Mouse (Mus musculus): ENCODE data around the gene Zmym5. TPM values are rescaled to one million over a fixed set of nuclear protein-coding genes. Genes with fewer than 3 reads are reported as not detected.
"Not testable (repeated sequence)": the region's sequence is repeated elsewhere in the genome, so short reads cannot be mapped to it uniquely, and the experiment has no call there.

Zmym5 gene
- total RNA-seq (2014; fragmentation: Nextera tagmentation): 49.9 and 62.6 TPM in 2 replicates
- total RNA-seq (2017): 27.0 and 28.6 TPM in 2 replicates
- 1.8 and 2.1 TPM in 2 replicates for polyA plus RNA-seq (2012)

- H3K9me3 ChIP-seq (replicated peaks); H3K27me3 ChIP-seq (ENCODE audit: insufficient read depth, low read length): not testable (repeated sequence)
- Histone ChIP-seq H3K36me3 (replicated peaks) (peaks cover 18% of the 10 kb centered on the region), H3K4me3 (ENCODE audit: low read depth, low read length) (peak within 1 kb of the TSS; percentile 78), H3K4me1 (ENCODE audit: insufficient read depth, low read depth, low read length) (peaks cover 23% of the 10 kb centered on the region)
- DNase-seq (ENCODE audit: low spot score) (peak; percentile 66), ATAC-seq (ENCODE audit: extremely low read depth, insufficient number of reproducible peaks, low FRiP score, poor library complexity, severe bottlenecking) (peak; percentile 97)
These were observed at the start of gene Zmym5 for GRCm38 (mm10) chr14:56811701-56812339. TSS of gene Zmym5 (minus strand) at chr14:56811716.

GRCm38 (mm10) chr14:56849681-56850080, 38.2 kb upstream of the Zmym5 start:
- H3K27me3 ChIP-seq (ENCODE audit: insufficient read depth, low read length): peaks cover 12% of the 10 kb centered on the region
- DNase-seq (ENCODE audit: low spot score): no peak
- no peaks in the 10 kb centered on the region for H3K36me3 ChIP-seq (replicated peaks)
- no peaks in the 10 kb centered on the region for H3K4me1 ChIP-seq (ENCODE audit: insufficient read depth, low read depth, low read length)
- TF ChIP-seq TAL1 (conservative IDR thresholded peaks at IDR 0.05; ENCODE audit: low read depth, low read length) (no peak), GATA2 (IDR thresholded peaks at IDR 0.05; ENCODE audit: borderline replicate concordance, low read depth, low read length) (no peak), GATA1 (IDR thresholded peaks at IDR 0.05; ENCODE audit: borderline replicate concordance, low read length) (no peak), CTCF (IDR thresholded peaks at IDR 0.05; ENCODE audit: low read depth, low read length) (no peak), POLR2AphosphoS5 (IDR thresholded peaks at IDR 0.05; ENCODE audit: insufficient replicate concordance, low read depth, low read length) (no peak)
- peaks cover 12% of the 10 kb centered on the region for H3K9me3 ChIP-seq (replicated peaks)
- no peak for ATAC-seq (ENCODE audit: extremely low read depth, insufficient number of reproducible peaks, low FRiP score, poor library complexity, severe bottlenecking)
- H3K4me3 ChIP-seq (ENCODE audit: low read depth, low read length): no peak overlapping the region

GRCm38 (mm10) chr14:56848322-56848721, 36.8 kb upstream of the Zmym5 start:
- Histone ChIP-seq H3K9me3 (replicated peaks) (0 out of 2 replicates have a peak, but pooled peaks cover 3% of the 10 kb centered on the region), H3K4me3 (ENCODE audit: low read depth, low read length) (no peak overlapping the region), H3K27me3 (ENCODE audit: insufficient read depth, low read length) (peaks cover 14% of the 10 kb centered on the region), H3K36me3 (replicated peaks) (no peaks in the 10 kb centered on the region), H3K4me1 (ENCODE audit: insufficient read depth, low read depth, low read length) (no peaks in the 10 kb centered on the region)
- no peak for ATAC-seq (ENCODE audit: extremely low read depth, insufficient number of reproducible peaks, low FRiP score, poor library complexity, severe bottlenecking)
- TF ChIP-seq GATA2 (IDR thresholded peaks at IDR 0.05; ENCODE audit: borderline replicate concordance, low read depth, low read length): no peak
- TF ChIP-seq CTCF (IDR thresholded peaks at IDR 0.05; ENCODE audit: low read depth, low read length): no peak
- no peak for TF ChIP-seq TAL1 (conservative IDR thresholded peaks at IDR 0.05; ENCODE audit: low read depth, low read length)
- no peak for TF ChIP-seq GATA1 (IDR thresholded peaks at IDR 0.05; ENCODE audit: borderline replicate concordance, low read length)
- no peak for TF ChIP-seq POLR2AphosphoS5 (IDR thresholded peaks at IDR 0.05; ENCODE audit: insufficient replicate concordance, low read depth, low read length)
- DNase-seq (ENCODE audit: low spot score): no peak

GRCm38 (mm10) chr14:56844507-56844906, 33.0 kb upstream of the Zmym5 start:
- DNase-seq (ENCODE audit: low spot score): no peak
- no peaks in the 10 kb centered on the region for H3K9me3 ChIP-seq (replicated peaks)
- TF ChIP-seq POLR2AphosphoS5 (IDR thresholded peaks at IDR 0.05; ENCODE audit: insufficient replicate concordance, low read depth, low read length): no peak
- TF ChIP-seq CTCF (IDR thresholded peaks at IDR 0.05; ENCODE audit: low read depth, low read length): no peak
- no peak for TF ChIP-seq GATA1 (IDR thresholded peaks at IDR 0.05; ENCODE audit: borderline replicate concordance, low read length)
- no peak for TF ChIP-seq TAL1 (conservative IDR thresholded peaks at IDR 0.05; ENCODE audit: low read depth, low read length)
- TF ChIP-seq GATA2 (IDR thresholded peaks at IDR 0.05; ENCODE audit: borderline replicate concordance, low read depth, low read length): no peak
- H3K4me1 ChIP-seq (ENCODE audit: insufficient read depth, low read depth, low read length): no peaks in the 10 kb centered on the region
- H3K4me3 ChIP-seq (ENCODE audit: low read depth, low read length): no peak overlapping the region
- peaks cover 3% of the 10 kb centered on the region; the same call in 1 of the 2 replicates for H3K27me3 ChIP-seq (ENCODE audit: insufficient read depth, low read length)
- no peaks in the 10 kb centered on the region for H3K36me3 ChIP-seq (replicated peaks)
- ATAC-seq (ENCODE audit: extremely low read depth, insufficient number of reproducible peaks, low FRiP score, poor library complexity, severe bottlenecking): no peak

- H3K4me3 ChIP-seq (ENCODE audit: low read depth, low read length): no peak overlapping the region
- no peak for TF ChIP-seq POLR2AphosphoS5 (IDR thresholded peaks at IDR 0.05; ENCODE audit: insufficient replicate concordance, low read depth, low read length)
- TF ChIP-seq TAL1 (conservative IDR thresholded peaks at IDR 0.05; ENCODE audit: low read depth, low read length): no peak
- no peak for TF ChIP-seq GATA2 (IDR thresholded peaks at IDR 0.05; ENCODE audit: borderline replicate concordance, low read depth, low read length)
- TF ChIP-seq CTCF (IDR thresholded peaks at IDR 0.05; ENCODE audit: low read depth, low read length): no peak
- no peak for ATAC-seq (ENCODE audit: extremely low read depth, insufficient number of reproducible peaks, low FRiP score, poor library complexity, severe bottlenecking)
- H3K9me3 ChIP-seq (replicated peaks): no peaks in the 10 kb centered on the region
- no peaks in the 10 kb centered on the region for H3K4me1 ChIP-seq (ENCODE audit: insufficient read depth, low read depth, low read length)
- H3K36me3 ChIP-seq (replicated peaks): no peaks in the 10 kb centered on the region
- H3K27me3 ChIP-seq (ENCODE audit: insufficient read depth, low read length): peaks cover 2% of the 10 kb centered on the region; the same call in 1 of the 2 replicates
- DNase-seq (ENCODE audit: low spot score): no peak
These were observed 32.5 kb upstream of the Zmym5 start for GRCm38 (mm10) chr14:56844033-56844432.

GRCm38 (mm10) chr14:56834576-56834975, 23.1 kb upstream of the Zmym5 start:
- not testable (repeated sequence) for H3K36me3 ChIP-seq (replicated peaks); DNase-seq (ENCODE audit: low spot score); H3K4me1 ChIP-seq (ENCODE audit: insufficient read depth, low read depth, low read length); H3K4me3 ChIP-seq (ENCODE audit: low read depth, low read length); H3K9me3 ChIP-seq (replicated peaks); ATAC-seq (ENCODE audit: extremely low read depth, insufficient number of reproducible peaks, low FRiP score, poor library complexity, severe bottlenecking); H3K27me3 ChIP-seq (ENCODE audit: insufficient read depth, low read length)

GRCm38 (mm10) chr14:56833211-56833610, 21.7 kb upstream of the Zmym5 start:
- not testable (repeated sequence) for H3K4me3 ChIP-seq (ENCODE audit: low read depth, low read length); H3K4me1 ChIP-seq (ENCODE audit: insufficient read depth, low read depth, low read length); H3K9me3 ChIP-seq (replicated peaks); H3K36me3 ChIP-seq (replicated peaks); ATAC-seq (ENCODE audit: extremely low read depth, insufficient number of reproducible peaks, low FRiP score, poor library complexity, severe bottlenecking); H3K27me3 ChIP-seq (ENCODE audit: insufficient read depth, low read length); DNase-seq (ENCODE audit: low spot score)
